Mouse (Mus musculus) hindbrain, embryonic 14.5 days (tissue): Measurements from ENCODE around the gene 2810004N23Rik. TPM values are rescaled to one million over a fixed set of nuclear protein-coding genes. Genes with fewer than 3 reads are reported as not detected.
A peak's percentile ranks its signal among the peaks of the same experiment; 100 is the strongest.

Source experiments
- ATAC-seq: fragments of 200-750 bp; cut with Nextera tagmentation; 2 replicates; pipeline ENCODE4 v1.8.0; 2017; ENCODE audit warnings: moderate number of reproducible peaks, mild to moderate bottlenecking, moderate TSS enrichment, moderate library complexity; ENCODE audit not compliant: low FRiP score
- DNase-seq: peaks from one replicate; pipeline ENCODE4 v3.0.0-alpha.2; 2015; ENCODE audit warnings: low spot score
- H3K27ac ChIP-seq: fragments of 300-500 bp; sonication (generic); 2 replicates; pipeline ENCODE4 v1.5.1; 2014; ENCODE audit warnings: mild to moderate bottlenecking, moderate library complexity
- H3K27me3 ChIP-seq: fragments of 300-500 bp; sonication (generic); 2 replicates; pipeline ENCODE4 v1.6.1; 2014; ENCODE audit warnings: mild to moderate bottlenecking, low read length, mixed read lengths; ENCODE audit not compliant: control insufficient read depth, insufficient read depth
- H3K36me3 ChIP-seq: fragments of 300-500 bp; sonication (generic); replicated peaks from 2 replicates; pipeline ENCODE4 v1.6.1; 2014; ENCODE audit not compliant: control insufficient read depth, insufficient read depth
- H3K4me1 ChIP-seq: fragments of 300-500 bp; sonication (generic); replicated peaks from 2 replicates; pipeline ENCODE4 v1.6.1; 2014; ENCODE audit warnings: antibody characterized with exemption, low read length, mixed read lengths; ENCODE audit not compliant: control insufficient read depth, insufficient read depth
- H3K4me2 ChIP-seq: fragments of 300-500 bp; sonication (generic); replicated peaks from 2 replicates; pipeline ENCODE4 v1.6.1; 2014; ENCODE audit warnings: mild to moderate bottlenecking, moderate library complexity
- H3K4me3 ChIP-seq: fragments of 300-500 bp; sonication (generic); replicated peaks from 2 replicates; pipeline ENCODE4 v1.5.1; 2014; ENCODE audit warnings: mild to moderate bottlenecking, low read length
- H3K9ac ChIP-seq: fragments of 300-500 bp; sonication (generic); 2 replicates; pipeline ENCODE4 v1.6.1; 2014
- H3K9me3 ChIP-seq: fragments of 300-500 bp; sonication (generic); 2 replicates; pipeline ENCODE4 v1.6.1; 2016; ENCODE audit warnings: low read length; ENCODE audit not compliant: control insufficient read depth
- WGBS: fragments of 180-500 bp; shearing (Covaris S2); extraction: QIAGEN DNeasy Blood & Tissue Kit; methylation state at CpG from one replicate; pipeline ENCODE4 v1.1.7; 2014; 5-methylcytosine and 5-hydroxymethylcytosine counted together
- polyA plus RNA-seq: library from polyadenylated mRNA; unstranded; fragments of >200 nt; fragmentation: Nextera tagmentation; extraction: Ambion mirVana; gene quantifications from 2 replicates; pipeline ENCODE4 v1.2.1, GENCODE M21; 2014

2810004N23Rik gene
- 18.4 and 21.0 TPM in 2 replicates for polyA plus RNA-seq

- H3K4me3 ChIP-seq = peak within 1 kb of the TSS; percentile 97
- peaks cover 7% of the 10 kb centered on the region for H3K4me1 ChIP-seq
- peak within 1 kb of the TSS; percentile 95 for H3K9ac ChIP-seq
- DNase-seq (peak; percentile 94), ATAC-seq (peak; percentile 98)
- H3K27ac ChIP-seq = peak within 1 kb of the TSS; percentile 92
- H3K4me2 ChIP-seq = peak within 1 kb of the TSS; percentile 78
- 2% methylated on average over 55 of the region's 55 CpGs for WGBS
- H3K36me3 ChIP-seq = peaks cover 29% of the 10 kb centered on the region
- no peaks in the 10 kb centered on the region for H3K27me3 ChIP-seq
- no peaks in the 10 kb centered on the region for H3K9me3 ChIP-seq
Observed at GRCm38 (mm10) chr8:124862321-124863162, at the start of gene 2810004N23Rik, which contains the start of gene Gnpat. Gene 2810004N23Rik (minus strand): TSS chr8:124863120. Gene Gnpat (plus strand): TSS chr8:124863033.

- no peak for ATAC-seq
- WGBS = 82% methylated on average over 17 of the region's 17 CpGs
- no peaks in the 10 kb centered on the region for H3K9me3 ChIP-seq
- H3K4me3 ChIP-seq = no peak overlapping the region
- H3K27ac ChIP-seq = no peak overlapping the region
- DNase-seq = no peak
- no peak overlapping the region for H3K9ac ChIP-seq
- H3K4me2 ChIP-seq = no peak overlapping the region
- no peaks in the 10 kb centered on the region for H3K27me3 ChIP-seq
- H3K36me3 ChIP-seq = peaks cover 79% of the 10 kb centered on the region
- no peaks in the 10 kb centered on the region for H3K4me1 ChIP-seq
Observed at GRCm38 (mm10) chr8:124911938-124912872, 49.3 kb upstream of the 2810004N23Rik start.

- 89% methylated on average over 10 of the region's 10 CpGs for WGBS
- no peak overlapping the region for H3K27ac ChIP-seq
- no peaks in the 10 kb centered on the region for H3K27me3 ChIP-seq
- no peak overlapping the region for H3K4me2 ChIP-seq
- no peaks in the 10 kb centered on the region for H3K4me1 ChIP-seq
- DNase-seq = no peak
- peaks cover 95% of the 10 kb centered on the region for H3K36me3 ChIP-seq
- no peaks in the 10 kb centered on the region for H3K9me3 ChIP-seq
- no peak overlapping the region for H3K4me3 ChIP-seq
- ATAC-seq = no peak
- H3K9ac ChIP-seq = no peak overlapping the region
Observed at GRCm38 (mm10) chr8:124910349-124910748, 47.4 kb upstream of the 2810004N23Rik start.

- Histone ChIP-seq H3K4me1 (no peaks in the 10 kb centered on the region), H3K4me3 (no peak overlapping the region), H3K27ac (no peak overlapping the region), H3K27me3 (no peaks in the 10 kb centered on the region), H3K4me2 (no peak overlapping the region), H3K9ac (no peak overlapping the region), H3K9me3 (no peaks in the 10 kb centered on the region), H3K36me3 (peaks cover 96% of the 10 kb centered on the region)
- 94% methylated on average over 16 of the region's 16 CpGs for WGBS
- DNase-seq (no peak), ATAC-seq (no peak)
Observed at GRCm38 (mm10) chr8:124909936-124910335, 47.0 kb upstream of the 2810004N23Rik start.

GRCm38 (mm10) chr8:124905482-124905881 is 42.6 kb upstream of the 2810004N23Rik start:
- WGBS = 89% methylated on average over 2 of the region's 2 CpGs
- ATAC-seq = no peak
- Histone ChIP-seq H3K36me3 (peaks cover 91% of the 10 kb centered on the region), H3K9me3 (no peaks in the 10 kb centered on the region), H3K4me3 (no peak overlapping the region), H3K27ac (no peak overlapping the region), H3K9ac (no peak overlapping the region), H3K4me1 (no peaks in the 10 kb centered on the region), H3K27me3 (no peaks in the 10 kb centered on the region), H3K4me2 (no peak overlapping the region)
- DNase-seq = no peak

GRCm38 (mm10) chr8:124903198-124903597 is 40.3 kb upstream of the 2810004N23Rik start:
- DNase-seq (no peak), ATAC-seq (no peak)
- Histone ChIP-seq H3K9ac (no peak overlapping the region), H3K9me3 (no peaks in the 10 kb centered on the region), H3K36me3 (peaks cover 87% of the 10 kb centered on the region), H3K4me2 (no peak overlapping the region), H3K4me1 (peaks cover 10% of the 10 kb centered on the region), H3K27me3 (no peaks in the 10 kb centered on the region), H3K27ac (no peak overlapping the region), H3K4me3 (no peak overlapping the region)
- 96% methylated on average over 15 of the region's 15 CpGs for WGBS

- Histone ChIP-seq H3K9ac (peak overlapping the region; percentile 86), H3K36me3 (peaks cover 62% of the 10 kb centered on the region), H3K4me3 (peak overlapping the region; percentile 97), H3K27me3 (no peaks in the 10 kb centered on the region), H3K4me1 (peaks cover 19% of the 10 kb centered on the region), H3K27ac (peak overlapping the region; percentile 80), H3K9me3 (no peaks in the 10 kb centered on the region), H3K4me2 (peak overlapping the region; percentile 93)
- no peak for DNase-seq
- WGBS = 8% methylated on average over 31 of the region's 31 CpGs
- ATAC-seq = no peak
Observed at GRCm38 (mm10) chr8:124898251-124898905, 35.5 kb upstream of the 2810004N23Rik start.

- WGBS = under 1% methylated on average over 107 of the region's 114 CpGs
- Histone ChIP-seq H3K4me3 (peak within 1 kb of the TSS; percentile 97), H3K4me1 (peaks cover 19% of the 10 kb centered on the region)
Observed at GRCm38 (mm10) chr8:124897386-124898250, 34.7 kb upstream of the 2810004N23Rik start, which contains the start of the genes Exoc8 and Sprtn. Gene Exoc8 (minus strand): TSS chr8:124897705. Gene Sprtn (plus strand): TSS chr8:124897886.

More at GRCm38 (mm10) chr8:124897386-124898250, 34.7 kb upstream of the 2810004N23Rik start, which contains the start of the genes Exoc8 and Sprtn:
- Histone ChIP-seq H3K27me3 (no peaks in the 10 kb centered on the region), H3K9ac (peak within 1 kb of the TSS; percentile 86), H3K36me3 (peaks cover 57% of the 10 kb centered on the region), H3K27ac (peak within 1 kb of the TSS; percentile 80), H3K4me2 (peak within 1 kb of the TSS; percentile 93), H3K9me3 (no peaks in the 10 kb centered on the region)
- DNase-seq (peak; percentile 100), ATAC-seq (peak; percentile 88)
